Mouse (Mus musculus) erythroblast, embryonic 14.5 days (primary cell): Measurements from ENCODE around the gene Fubp1.

ENCODE experiments used
- GATA1 ChIP-seq: IDR thresholded peaks from 2 replicates; pipeline ENCODE4 v1.6.1; 2012; ENCODE audit warnings: low read length, inconsistent platforms, mixed read lengths
- TAL1 ChIP-seq: IDR thresholded peaks from 3 replicates; pipeline ENCODE4 v1.6.1; 2012; ENCODE audit warnings: low read length, inconsistent platforms, mixed read lengths

DNA sequence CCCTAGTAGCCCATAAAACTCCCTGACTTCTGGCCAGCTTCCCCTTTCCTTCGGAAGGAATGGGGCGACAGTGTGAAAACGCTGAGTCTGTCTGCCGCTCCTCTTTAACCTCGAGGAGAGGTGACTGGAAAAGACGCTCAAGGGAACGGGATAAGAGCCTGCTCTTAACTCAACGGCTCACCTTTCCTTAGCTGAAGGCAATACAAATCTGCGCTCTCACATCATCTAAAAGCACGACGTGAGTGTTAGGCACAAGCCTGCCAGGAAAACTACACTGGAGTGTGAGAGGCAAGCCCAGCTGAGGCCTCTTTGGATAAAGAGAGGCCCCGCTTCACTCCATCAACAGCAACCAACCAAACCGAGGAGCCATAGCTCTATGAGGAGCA, 55.8 kb downstream of the Fubp1 start, which contains the start of gene Nexn:
- TF ChIP-seq TAL1 (no peak), GATA1 (no peak)
